Mouse (Mus musculus) retina, embryonic 14.5 days (tissue): ENCODE data around the gene Gm28308.
A peak's percentile ranks its signal among the peaks of the same experiment; 100 is the strongest.

Experiments used
- DNase-seq: peaks from one replicate; pipeline ENCODE4 v3.0.0-alpha.2; 2015; ENCODE audit warnings: low spot score

Gene Gm28308

DNA sequence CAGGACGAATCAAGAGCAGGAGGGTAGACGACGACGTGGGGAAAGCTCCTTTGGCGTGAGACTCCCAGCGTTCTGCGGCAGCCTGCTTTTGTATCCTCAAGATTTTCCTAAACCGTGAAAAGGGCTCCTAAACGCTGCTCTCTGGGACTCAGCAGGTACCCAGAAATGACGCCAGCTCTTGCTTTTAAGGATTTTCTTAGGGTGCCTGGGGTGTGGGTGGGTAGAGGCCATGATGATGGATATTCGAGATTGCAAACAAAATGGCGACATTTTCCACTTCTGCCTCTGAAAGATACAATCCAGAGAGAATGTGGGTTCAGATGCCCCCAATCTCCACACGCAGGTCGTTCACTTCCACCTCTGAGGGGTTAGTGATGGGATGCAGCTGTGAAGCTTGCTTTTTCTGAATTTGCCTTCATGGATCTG is 45.4 kb downstream of the Gm28308 start:
- DNase-seq, result no peak

- no peak for DNase-seq
These were observed 46.0 kb downstream of the Gm28308 start for GRCm38 (mm10) chr6:52167176-52167575.

DNA sequence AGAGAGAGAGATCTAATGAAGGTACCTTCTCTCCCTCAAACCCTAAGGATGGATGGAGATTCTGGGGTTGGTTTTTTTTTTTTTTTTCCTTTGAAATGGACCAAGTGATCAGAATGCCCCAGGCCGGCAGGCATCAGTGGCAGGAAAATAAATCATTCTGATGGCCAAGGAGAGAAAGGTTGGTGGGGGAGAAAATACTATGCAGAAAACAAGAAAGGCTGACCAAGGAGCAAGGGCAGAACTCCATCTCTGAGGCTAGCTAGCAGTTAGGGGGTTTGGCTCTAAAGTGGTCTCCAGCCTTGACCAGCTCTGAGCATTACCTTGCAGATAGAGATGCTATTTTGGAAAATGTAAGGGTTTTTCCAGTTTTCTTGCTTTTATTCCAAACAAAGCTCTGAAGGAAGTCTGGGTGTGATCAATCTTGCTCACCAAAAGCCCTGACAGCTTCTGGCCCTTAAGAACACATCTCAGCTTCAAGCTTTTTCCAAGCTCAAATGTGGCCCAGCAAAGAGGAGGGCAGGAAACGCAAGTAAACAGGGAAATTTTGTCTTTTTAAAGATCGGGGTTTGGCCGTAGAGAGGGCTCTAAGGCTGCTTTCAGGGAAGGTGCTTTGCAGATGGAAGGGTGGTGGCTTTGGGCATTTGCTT is 46.6 kb downstream of the Gm28308 start:
- no peak for DNase-seq

DNA sequence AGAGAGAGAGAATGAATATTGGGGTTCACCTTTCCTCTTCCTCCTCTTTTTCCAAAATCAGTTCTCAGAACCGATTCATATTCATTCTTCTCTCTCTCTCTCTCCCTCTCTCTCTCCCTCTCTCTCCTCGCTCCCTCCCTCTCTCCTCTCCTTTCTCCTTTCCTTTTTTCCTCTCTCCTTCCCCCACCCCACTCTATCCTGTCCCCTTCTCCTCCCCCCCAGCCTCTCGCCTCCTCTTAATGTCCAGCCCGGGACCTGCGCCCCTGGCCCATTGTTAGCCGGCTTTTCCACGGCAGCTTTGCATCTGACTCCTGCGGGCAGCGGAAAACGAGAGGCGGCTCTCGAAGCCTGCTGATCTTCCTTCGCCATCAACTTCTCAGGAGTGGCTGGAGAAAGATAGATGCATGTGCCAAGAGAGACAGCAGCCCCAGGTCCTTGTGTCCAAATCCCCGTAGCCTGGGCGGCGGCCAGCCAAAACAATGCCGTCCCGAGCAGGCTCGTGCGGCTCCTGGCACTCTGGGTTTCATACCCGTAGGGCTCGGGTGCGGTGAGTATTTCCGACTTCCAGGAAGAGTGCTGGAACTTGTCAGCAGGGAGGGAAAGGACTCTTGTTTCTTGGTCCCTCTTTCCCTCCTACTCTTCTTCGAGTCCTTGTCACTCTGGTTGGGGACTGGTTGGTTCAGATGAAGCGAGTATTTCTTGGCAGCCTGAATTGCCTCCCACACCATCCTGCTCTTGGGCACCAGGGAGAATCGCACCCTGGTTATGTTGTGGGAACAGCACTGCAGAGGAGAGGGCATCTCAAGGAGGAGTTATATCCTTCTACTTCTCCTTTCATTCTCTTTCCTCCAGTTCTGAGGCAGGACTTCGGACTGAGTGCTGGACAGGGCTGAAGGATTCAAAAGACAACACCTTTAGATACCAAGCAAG is 47.4 kb downstream of the Gm28308 start:
- no peak for DNase-seq

GRCm38 (mm10) chr6:52164626-52165440 is 48.3 kb downstream of the Gm28308 start, which contains the start of gene Hoxa2:
TSS of gene Hoxa2 (minus strand) at chr6:52164831.
- peak; percentile 15 for DNase-seq

DNA sequence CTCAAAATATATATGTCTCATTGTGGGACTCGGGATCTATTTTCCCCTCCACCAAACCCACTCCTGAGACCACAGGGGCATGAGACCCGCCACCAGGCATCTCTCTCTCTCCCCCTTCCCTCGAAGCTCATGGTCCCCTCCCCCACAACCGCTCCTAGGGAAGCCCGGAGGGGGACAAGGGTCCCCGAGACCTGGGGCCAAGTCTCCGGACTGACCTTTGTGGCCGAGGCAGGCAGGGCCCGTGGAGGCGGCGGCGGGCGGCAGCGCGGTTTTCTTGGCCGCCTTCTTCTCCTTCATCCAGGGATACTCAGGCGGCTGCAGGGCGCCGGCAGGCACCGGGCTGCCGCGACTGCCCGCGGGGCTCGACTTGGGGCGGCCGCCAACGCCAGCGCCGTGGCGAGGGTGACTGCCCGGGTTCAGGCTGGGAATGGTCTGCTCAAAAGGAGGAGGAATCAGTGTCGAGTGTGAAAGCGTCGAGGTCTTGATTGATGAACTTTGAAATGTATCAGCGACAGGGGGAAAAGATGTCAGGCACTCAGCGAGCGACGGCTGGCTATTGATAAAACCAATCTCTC is 49.0 kb downstream of the Gm28308 start:
- peak; percentile 44 for DNase-seq

DNA sequence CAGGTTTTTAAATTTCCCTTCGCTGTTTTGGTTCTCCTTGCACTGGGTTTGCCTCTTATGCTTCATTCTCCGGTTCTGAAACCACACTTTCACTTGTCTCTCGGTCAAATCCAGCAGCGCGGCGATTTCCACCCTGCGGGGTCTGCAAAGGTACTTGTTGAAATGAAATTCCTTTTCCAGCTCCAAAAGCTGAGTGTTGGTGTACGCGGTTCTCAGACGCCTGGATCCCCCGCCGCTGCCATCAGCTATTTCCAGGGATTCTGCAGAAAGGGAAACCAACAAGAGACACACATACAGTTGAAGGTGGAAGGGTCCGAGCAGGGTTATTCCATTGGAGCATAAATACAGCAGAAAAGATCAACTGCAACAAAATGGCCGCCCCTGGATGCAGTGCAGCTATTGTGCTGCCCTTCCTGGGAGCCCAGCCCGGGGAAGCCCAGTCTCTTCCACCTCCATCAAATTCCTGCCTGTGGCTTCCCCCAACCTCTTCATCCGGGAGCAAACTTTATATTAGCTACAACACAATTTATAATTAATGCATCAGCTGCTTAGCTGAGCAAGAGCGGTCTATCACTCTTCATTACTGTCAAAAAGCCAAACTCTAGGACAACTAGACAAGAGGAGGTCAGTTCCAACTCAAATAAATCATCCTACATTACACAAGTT is 49.6 kb downstream of the Gm28308 start:
- DNase-seq, result peak; percentile 45

- DNase-seq, result peak; percentile 52
These were observed 50.4 kb downstream of the Gm28308 start for GRCm38 (mm10) chr6:52162611-52163365.

- DNase-seq, result no peak
These were observed 51.1 kb downstream of the Gm28308 start for GRCm38 (mm10) chr6:52162093-52162380.

- DNase-seq, result peak; percentile 46
These were observed 51.6 kb downstream of the Gm28308 start for GRCm38 (mm10) chr6:52161336-52162092.

- peak; percentile 38 for DNase-seq
These were observed 52.4 kb downstream of the Gm28308 start for GRCm38 (mm10) chr6:52160511-52161335.

DNA sequence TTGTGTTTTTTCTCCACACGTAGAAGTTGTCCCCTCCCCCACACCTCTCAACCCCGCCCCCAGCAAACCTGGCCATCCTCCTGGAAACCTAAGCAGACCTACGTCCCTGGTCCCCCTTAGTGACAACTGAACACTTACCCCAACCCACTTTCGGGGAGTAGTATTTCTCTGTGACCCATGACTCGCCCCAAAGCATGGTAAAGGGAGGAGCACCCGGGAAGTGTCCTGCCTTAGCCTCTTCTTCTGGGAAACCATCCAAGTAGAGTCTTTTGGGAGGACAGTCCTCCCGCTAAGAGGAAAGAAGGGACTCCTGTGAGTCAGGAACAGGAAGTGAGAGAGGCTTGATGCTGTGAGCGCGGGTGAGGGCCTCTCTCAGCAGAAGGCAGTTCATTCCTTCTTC is 53.2 kb downstream of the Gm28308 start:
- peak; percentile 10 for DNase-seq

DNA sequence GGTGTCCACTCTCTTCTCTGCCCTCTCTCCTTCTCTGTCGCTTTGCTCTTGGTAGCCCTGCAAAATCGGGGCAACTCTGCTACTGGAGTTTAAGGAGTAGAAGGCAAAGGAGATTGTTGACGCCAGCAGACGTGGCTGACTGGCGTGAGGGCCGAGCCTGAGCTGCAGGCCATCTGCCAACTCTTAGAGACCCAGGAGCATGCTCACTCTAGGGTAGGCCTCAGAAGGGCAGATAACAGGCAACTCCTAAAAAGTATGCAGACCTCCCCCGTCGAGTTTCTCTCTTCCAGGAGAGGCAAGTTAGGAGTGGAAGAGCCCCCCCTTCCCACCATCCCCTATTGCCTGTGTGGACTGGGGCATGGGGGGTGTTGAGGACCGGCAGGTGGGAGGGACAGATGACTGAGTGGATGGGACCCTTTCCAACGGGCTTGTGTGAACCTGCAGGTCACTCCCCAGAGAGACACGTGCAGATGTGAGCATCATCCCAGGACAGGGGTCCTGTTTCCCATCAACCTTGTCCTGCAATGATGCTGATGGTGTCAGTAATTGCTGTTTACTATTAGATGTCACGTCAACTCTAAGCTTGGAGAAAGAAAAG is 53.9 kb downstream of the Gm28308 start:
- DNase-seq, result peak; percentile 15

DNA sequence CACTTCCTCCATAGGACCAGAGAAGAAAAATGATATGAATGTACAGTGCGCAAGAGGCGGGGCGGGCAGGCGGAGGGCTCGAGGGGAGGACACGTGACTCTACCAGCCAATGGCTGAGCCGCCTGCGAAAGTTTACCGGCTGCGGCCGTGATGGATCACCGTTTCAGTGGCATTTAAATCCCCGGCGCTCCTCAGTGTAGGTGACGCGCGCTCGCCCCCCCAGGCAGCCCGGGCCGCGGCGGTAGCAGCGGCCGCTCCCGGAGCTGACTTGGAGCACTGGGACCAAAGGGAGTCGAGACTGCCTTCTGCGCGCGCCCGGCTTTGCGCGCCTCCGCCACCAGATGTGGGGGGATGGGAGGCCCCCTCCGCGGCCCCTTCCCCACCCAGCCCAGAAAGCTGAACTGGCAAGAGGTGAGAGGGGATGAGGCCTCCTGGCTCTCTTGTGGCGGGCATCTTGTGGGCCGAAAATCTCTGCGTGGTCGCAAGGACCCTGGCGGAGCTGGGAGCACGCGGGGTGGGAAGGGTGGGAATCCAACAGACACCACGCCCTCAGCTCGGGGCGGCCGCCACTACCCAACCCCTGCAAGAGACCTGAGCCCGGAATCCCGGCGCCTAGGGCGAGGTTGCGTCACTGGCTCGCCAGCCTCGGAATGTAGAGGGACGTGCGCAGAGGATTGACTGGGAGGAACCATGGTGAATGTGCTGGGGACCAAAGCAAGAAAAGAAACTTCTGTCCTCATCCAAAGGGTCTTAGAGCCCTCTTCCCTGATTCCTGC is 54.7 kb downstream of the Gm28308 start, which contains the start of gene Hoxa1:
Gene Hoxa1, minus strand, starts transcription at position 42 of the 776 bp plus-strand sequence.
- peak; percentile 77 for DNase-seq

GRCm38 (mm10) chr6:52157466-52158275 is 55.5 kb downstream of the Gm28308 start:
- peak; percentile 2 for DNase-seq

GRCm38 (mm10) chr6:52156551-52157200 is 56.5 kb downstream of the Gm28308 start:
- DNase-seq, result peak; percentile 3
